Mouse (Mus musculus): ENCODE measurements at regions not wholly inside any gene's neighbourhood (a gene's known extent, or its start where the extent isn't known, plus 50 kb on each side); places are given as distances from the start of the nearest gene placed in this dataset.

GRCm38 (mm10) chr13:6159412-6159811 is 298.1 kb downstream of the Klf6 start:
- TF ChIP-seq POLR2A (IDR thresholded peaks at IDR 0.05; ENCODE audit: borderline replicate concordance, control insufficient read depth, low read depth, low read length) (no peak), CTCF (IDR thresholded peaks at IDR 0.05; ENCODE audit: control insufficient read depth, insufficient read depth, low read length) (no peak)

All from bone marrow, adult 2 months (tissue).